Mouse (Mus musculus) layer of hippocampus, adult 9-10 months (tissue): ENCODE measurements around the gene 4930402F06Rik.
A peak's percentile ranks its signal among the peaks of the same experiment; 100 is the strongest.

ENCODE experiments used
- DNase-seq: peaks from one replicate; pipeline ENCODE4 v3.0.0; 2022; ENCODE audit warnings: low spot score

Gene 4930402F06Rik

DNA sequence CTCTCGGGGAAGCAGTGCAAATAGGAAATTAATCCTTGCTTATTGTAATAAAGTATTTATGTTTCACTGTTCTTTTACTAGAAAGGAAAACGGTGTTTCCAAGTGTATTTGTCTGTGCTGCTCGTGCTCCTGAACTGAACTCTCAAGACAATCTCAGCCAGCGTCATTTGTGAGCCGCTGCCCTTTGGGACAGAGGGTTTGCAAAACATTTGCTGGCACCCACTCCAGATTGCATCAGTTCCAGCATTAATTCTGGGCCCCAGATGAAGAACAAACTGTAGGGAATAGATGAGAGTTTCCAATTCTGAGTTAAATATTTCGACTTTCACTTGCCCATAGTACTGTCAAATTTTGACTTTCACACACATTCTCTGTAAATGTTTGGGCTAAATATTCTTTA lies 58.3 kb downstream of the 4930402F06Rik start:
- no peak for DNase-seq

DNA sequence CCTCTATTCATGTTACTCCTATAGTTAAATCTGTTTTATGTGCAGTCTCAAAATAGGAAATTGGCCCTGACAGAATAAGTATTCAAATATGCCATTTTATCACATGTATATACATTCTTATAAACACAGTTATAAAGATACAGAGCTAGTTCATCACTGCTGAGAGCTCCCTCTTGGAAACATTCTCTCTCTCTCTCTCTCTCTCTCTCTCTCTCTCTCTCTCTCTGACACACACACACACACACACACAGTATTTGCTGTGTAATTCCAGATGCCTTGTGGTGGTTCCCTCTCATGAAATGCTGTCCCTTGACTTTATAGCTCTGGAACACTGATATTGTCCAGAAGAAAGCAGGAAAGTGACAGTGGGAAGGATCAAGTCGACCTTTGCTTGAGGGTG lies 58.9 kb downstream of the 4930402F06Rik start:
- no peak for DNase-seq

DNA sequence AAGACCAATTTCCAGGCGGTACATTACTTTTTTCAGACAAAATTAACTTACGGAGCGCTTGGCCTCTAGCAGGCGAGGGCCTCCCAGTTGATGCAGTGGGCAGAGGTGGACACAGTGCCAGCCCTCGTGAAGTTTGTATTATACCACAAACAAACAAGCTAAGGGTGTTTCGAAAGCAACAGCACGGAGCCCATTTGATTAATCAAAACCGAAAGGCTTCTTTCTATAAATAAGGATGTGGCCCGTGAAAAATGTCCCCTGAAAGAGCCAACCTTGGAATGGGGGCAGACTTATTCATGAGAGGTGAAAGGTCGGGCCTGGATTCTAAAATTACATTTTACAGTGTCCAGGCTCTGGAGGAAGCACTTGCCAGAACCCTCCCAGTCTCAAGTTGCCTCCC lies 59.6 kb downstream of the 4930402F06Rik start:
- no peak for DNase-seq

DNA sequence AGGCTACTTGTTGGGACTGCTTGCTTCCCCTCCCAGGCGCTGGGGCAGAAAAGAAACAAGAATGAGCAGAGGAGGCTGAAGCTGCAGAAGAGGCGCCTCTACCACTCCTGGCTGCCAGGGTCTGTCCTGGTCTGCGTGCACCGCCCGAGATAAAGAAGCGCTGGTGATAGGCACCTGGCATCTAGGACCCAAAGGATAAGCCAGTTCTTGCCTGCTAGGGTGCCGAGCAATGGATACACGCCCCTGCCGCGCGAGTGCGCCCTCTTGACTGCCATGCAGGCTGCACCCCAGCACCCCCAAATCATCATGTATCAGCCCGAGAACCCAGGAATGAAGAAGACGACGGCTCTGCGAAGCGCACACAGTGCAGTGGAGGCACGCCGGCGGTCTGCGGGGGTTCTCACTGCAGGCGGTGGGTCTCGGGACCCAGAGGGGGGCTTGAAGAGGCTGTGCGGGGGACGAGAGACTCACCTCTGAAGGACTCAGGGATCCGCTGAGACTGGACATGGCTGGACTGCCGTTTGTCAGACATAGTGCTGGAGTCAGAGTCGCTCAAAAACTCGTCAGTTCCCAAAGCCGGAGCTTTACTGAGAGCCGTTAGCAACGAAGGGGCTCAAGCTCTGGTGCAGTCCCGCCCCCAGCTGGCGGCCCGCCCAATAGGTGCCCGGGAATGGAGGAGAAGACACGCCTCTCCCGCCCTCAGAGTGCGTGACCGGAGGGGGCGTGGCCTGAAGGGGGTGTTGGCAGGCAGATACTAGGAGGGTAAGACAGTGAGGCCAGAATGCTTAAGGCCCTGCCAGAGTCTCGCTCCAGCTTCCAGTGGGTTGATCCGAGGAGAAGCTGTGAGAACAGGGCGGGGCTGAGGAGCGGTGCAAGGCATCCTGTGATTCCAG lies 60.3 kb downstream of the 4930402F06Rik start, which contains the start of gene Stom:
Gene Stom (minus strand): TSS at position 589 of the 893 bp plus-strand sequence.
- DNase-seq: peak; percentile 89

DNA sequence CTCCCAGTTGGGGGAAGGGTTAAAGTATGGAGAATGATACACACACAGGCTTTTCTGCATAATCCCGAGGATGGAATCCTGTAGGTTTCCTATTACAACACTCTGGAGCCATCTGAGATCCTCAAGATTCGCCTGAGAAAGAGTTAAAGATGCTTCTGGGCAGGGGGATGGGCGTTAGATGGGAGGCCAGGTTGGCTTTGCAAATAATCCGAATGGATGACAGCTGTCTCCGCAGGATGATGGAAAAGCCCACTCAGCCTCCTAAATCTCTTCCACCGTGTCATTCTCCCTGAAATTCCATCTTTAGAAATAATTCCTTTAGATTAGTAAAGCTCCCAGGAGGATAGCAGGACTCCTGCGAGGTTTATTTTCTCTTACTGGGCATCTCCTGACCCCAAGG lies 61.4 kb downstream of the 4930402F06Rik start:
- no peak for DNase-seq

DNA sequence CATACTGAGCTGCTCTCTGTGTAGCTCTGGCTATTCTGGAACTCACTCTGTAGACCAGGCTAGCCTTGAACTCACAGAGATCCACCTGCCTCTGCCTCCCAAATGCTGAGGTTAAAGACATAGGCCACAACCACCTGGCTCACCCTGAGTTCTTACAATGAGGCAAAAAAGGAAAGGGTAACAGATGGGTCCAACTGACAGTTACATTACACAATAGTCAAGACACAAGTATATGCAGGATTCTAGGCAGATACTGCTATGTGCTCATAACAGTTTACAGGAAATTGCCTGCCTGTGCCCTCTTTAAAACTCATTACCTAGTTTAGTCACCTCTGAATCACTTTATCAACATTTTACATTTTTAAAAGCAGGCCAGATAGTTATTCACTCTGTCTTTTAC lies 63.3 kb downstream of the 4930402F06Rik start:
- DNase-seq: no peak

DNA sequence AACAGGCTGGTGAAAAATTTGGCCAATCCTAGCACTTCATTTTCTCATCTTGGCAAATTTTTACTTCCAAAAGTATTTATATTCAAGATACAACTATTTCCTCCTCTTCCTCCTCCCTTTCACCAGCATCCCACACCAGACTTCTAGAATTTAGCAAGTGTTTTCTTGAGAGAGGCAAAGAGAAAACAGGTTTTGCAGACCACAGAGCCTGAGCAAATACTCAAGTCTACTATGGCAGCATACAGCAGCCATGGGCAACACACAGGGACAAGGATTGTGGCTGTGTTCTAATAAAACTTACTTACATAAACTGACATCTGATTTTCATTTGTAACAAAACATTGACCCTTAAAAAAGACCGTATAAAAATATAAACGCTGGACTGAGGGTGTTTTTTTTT lies 65.8 kb downstream of the 4930402F06Rik start:
- no peak for DNase-seq

DNA sequence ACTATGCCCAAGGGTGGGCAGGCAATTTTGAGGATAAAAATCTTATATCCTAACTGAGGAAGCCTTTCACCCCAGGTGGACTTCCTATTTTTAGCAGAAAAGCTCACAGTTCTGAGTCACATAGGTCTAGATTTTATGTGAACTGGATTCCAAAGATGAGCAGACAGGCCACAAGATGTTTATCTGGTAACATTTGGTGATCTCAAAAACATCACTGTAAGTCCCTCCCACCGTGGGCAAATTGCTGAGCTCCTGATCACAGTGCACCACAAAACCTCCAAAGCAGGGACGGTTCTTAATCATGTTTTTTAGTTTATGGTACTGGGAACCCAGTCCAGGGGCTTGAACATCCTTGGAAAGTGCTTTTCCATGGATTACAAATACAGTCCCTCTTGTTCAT lies 67.9 kb downstream of the 4930402F06Rik start:
- DNase-seq: no peak

DNA sequence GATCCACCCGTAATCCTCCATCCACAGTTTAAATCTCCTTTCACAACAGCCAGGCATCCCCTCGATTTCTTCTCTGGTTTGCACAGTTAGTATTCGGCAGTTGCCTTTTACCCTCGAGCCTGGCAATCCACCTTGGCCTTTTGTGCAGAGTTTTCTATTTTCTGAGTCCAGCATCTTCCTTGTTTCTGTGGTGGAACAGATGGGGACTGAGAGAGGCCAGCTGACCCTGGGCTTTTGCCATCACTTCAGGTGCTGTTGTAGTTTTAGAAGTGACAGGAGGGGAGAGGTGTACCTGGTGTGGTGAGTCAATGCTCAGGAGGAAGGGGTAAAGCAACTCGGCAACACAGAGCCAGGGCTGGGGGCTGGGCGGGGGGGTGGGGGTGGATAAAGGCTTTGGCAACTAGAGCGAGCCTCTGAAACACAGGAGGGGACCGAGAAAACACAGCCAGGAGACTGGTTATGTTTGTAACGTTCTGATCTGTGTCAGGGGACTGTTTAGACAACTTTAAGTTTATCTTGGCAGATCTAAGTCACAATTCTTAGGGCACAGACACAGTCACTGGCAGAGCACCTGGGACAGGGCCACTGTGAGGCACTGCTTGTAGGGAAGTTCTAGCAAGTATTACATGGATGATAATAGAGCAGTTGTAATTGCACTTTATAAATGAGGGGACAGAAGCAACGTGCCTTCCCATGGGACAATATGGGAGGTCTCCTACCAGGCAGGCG lies 68.7 kb downstream of the 4930402F06Rik start:
- no peak for DNase-seq

DNA sequence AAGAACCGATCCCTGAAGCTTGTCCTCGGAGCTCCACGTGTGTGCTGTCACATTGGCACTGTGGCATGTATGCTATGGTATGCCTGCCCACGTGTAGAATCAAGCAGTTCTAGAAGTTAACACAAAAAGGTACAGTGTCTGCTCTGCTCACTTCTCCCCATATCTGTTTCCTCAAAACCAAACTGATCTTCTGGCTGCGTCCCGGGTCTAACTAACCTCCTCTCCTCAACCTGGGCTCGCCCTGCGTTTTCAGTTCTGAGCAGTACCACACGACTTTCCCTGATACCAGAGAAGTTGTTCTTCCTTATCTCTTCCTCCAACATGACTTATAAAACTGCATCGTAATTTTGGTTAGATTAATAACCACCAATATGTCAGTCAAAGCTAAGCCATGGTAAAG lies 69.4 kb downstream of the 4930402F06Rik start:
- DNase-seq: no peak

DNA sequence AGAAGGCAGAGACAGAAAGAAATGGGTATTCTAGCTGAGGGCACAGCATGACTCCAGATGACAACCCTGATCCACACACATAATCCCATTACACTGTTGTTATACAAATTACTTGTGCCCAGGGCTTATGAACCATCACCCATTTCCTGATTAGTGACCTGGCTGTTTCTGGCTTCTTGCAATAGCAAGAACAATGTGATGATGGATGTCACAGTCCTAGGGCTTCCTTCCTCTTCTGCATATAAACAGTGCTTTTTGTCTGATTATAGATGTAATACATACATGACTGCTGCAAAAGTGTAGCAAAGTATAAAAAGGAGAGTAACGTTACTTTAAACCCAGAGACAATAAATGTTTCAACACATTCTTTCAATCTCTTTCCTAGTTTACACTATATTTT lies 70.0 kb downstream of the 4930402F06Rik start:
- no peak for DNase-seq

DNA sequence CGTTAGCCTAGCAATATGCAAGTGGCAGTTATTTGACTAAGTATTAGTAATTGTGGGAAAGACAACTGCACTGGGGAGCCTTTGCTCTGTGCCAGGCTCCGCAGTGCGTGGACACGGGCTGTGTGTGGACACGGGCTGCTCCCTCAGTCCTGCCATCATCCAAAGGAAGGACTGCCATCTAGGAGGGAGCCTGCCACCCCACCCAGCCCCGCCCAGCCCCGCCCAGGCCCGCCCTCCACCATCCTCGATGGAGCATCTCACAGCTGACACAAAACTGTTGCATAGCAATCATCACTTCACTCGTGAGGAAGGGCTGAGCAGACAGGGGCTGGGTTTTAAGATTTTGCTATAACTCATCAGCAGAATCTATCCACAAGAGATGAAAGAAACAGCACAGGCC lies 71.0 kb downstream of the 4930402F06Rik start:
- DNase-seq: no peak
